Mouse (Mus musculus) intestine, embryonic 16.5 days (tissue): ENCODE data around the gene Mgat5. TPM values are rescaled to one million over a fixed set of nuclear protein-coding genes. Genes with fewer than 3 reads are reported as not detected.

Experiments used
- ATAC-seq: fragments of 200-750 bp; cut with Nextera tagmentation; 2 replicates; pipeline ENCODE4 v1.8.0; 2017; ENCODE audit warnings: moderate TSS enrichment, moderate library complexity
- H3K27ac ChIP-seq: fragments of 300-500 bp; sonication (generic); 2 replicates; pipeline ENCODE4 v1.5.1; 2014; ENCODE audit warnings: mild to moderate bottlenecking, low read length
- H3K27me3 ChIP-seq: fragments of 300-500 bp; sonication (generic); replicated peaks from 2 replicates; pipeline ENCODE4 v1.6.1; 2014; ENCODE audit warnings: low read length, control low read depth, mixed read lengths; ENCODE audit not compliant: control insufficient read depth, insufficient read depth
- H3K36me3 ChIP-seq: fragments of 300-500 bp; sonication (generic); 2 replicates; pipeline ENCODE4 v1.6.1; 2014; ENCODE audit warnings: low read length, control low read depth; ENCODE audit not compliant: control insufficient read depth, insufficient read depth
- H3K4me1 ChIP-seq: fragments of 300-500 bp; sonication (generic); 2 replicates; pipeline ENCODE4 v1.6.1; 2014; ENCODE audit warnings: low read length, control low read depth, mixed read lengths; ENCODE audit not compliant: control insufficient read depth, insufficient read depth
- H3K4me2 ChIP-seq: fragments of 300-500 bp; sonication (generic); 2 replicates; pipeline ENCODE4 v1.6.1; 2014; ENCODE audit warnings: low read depth, low read length, control low read depth
- H3K4me3 ChIP-seq: fragments of 300-500 bp; sonication (generic); 2 replicates; pipeline ENCODE4 v1.5.1; 2014; ENCODE audit warnings: mild to moderate bottlenecking, low read length
- H3K9ac ChIP-seq: fragments of 300-500 bp; sonication (generic); 2 replicates; pipeline ENCODE4 v1.6.1; 2014; ENCODE audit warnings: low read depth, low read length
- H3K9me3 ChIP-seq: fragments of 300-500 bp; sonication (generic); 2 replicates; pipeline ENCODE4 v1.6.1; 2016; ENCODE audit warnings: low read length, control low read depth; ENCODE audit not compliant: control insufficient read depth
- WGBS: fragments of 180-500 bp; shearing (Covaris S2); extraction: QIAGEN DNeasy Blood & Tissue Kit; methylation state at CpG from one replicate; pipeline ENCODE4 v1.1.7; 2014; 5-methylcytosine and 5-hydroxymethylcytosine counted together
- polyA plus RNA-seq: library from polyadenylated mRNA; unstranded; fragments of >200 nt; fragmentation: Nextera tagmentation; extraction: Ambion mirVana; gene quantifications from 2 replicates; pipeline ENCODE4 v1.2.1, GENCODE M21; 2015

Mgat5 gene
- polyA plus RNA-seq, 1 experiment from 2014 or later: 5.9 TPM

DNA sequence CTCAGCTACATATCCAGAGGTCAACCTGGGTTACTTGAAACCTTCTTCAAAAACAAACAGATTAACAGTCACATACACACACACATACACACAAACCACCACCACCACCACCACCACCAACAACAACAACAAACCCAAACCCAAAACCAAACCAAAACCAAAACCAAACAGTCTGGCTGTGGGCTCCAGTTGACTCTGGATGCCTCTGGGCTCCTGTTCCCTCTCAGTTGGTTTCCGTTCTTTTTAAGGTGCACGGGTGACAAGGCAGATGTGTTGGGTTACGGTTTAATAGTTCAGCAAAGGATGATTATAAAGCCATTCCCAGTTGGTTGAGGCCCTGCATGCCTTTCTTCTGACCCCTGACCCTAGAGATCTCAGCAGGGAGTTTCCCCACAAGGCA lies 8.6 kb downstream of the Mgat5 start:
- no peak overlapping the region for H3K4me3 ChIP-seq
- H3K4me2 ChIP-seq: peak overlapping the region; percentile 23; the same call in 1 of the 2 replicates
- no peak overlapping the region for H3K9ac ChIP-seq
- peaks cover 48% of the 10 kb centered on the region for H3K4me1 ChIP-seq
- 43% methylated on average over 3 of the region's 3 CpGs for WGBS
- H3K27ac ChIP-seq: peak overlapping the region; percentile 87
- H3K9me3 ChIP-seq: no peaks in the 10 kb centered on the region
- no peaks in the 10 kb centered on the region for H3K36me3 ChIP-seq
- ATAC-seq: peak; percentile 12; the same call in 1 of the 2 replicates
- H3K27me3 ChIP-seq: no peaks in the 10 kb centered on the region

DNA sequence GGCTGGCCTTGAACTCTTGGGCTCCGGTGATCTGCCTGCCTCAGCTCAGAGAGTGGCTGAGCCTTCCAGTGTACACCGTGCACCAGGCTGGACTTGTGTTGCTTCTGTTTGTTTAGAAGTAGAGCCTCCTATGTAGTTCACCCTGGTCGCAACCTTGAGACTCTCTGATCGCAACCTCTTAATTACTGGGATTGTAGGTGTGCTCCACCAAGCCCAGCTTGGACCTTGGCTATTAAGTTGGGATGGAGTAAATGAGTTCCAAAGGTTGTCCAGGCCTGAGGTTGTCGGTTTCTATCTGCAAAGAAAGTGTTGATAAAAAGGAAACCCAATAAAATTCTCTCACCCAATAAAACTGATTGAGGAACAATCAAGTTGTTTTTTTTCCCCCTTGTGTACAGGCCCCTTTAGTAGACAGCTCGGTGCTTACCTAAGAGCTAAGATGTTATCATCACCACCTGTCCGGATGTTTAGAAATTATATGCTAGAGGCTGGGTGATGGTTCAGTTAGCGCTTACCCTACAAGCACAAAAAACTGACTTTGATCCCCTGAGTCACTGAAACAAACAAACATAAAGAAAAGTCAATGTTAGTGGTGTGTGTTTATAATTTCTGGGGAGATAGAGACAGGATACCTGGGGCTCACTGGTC lies 9.9 kb downstream of the Mgat5 start:
- WGBS: 58% methylated on average over 8 of the region's 8 CpGs
- Histone ChIP-seq H3K4me2 (peak overlapping the region; percentile 28), H3K27ac (peak overlapping the region; percentile 87), H3K9ac (no peak overlapping the region), H3K9me3 (no peaks in the 10 kb centered on the region), H3K27me3 (no peaks in the 10 kb centered on the region), H3K4me1 (peaks cover 48% of the 10 kb centered on the region), H3K36me3 (no peaks in the 10 kb centered on the region), H3K4me3 (no peak overlapping the region)
- peak; percentile 87 for ATAC-seq

DNA sequence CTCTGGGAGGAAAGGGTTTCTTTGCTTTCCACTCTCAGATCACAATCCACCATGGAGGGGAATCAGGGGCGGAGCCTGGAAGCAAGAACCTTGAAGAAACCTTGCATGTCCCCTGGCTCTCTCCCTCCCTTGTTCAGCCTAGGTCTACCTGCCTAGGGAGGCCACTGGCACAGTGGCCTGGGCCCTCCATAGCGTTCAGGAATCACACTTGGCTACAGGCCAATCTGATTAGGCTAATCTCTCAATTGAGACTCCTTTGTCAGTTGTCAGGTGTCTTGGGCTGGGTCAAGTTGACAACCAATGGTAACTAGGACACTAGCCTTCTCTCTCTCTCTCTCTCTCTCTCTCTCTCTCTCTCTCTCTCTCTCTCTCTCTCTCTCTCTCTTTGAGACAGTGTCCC lies 12.2 kb downstream of the Mgat5 start:
- Histone ChIP-seq H3K36me3 (no peaks in the 10 kb centered on the region), H3K27me3 (no peaks in the 10 kb centered on the region), H3K4me3 (no peak overlapping the region), H3K4me2 (no peak overlapping the region), H3K4me1 (peaks cover 49% of the 10 kb centered on the region), H3K9me3 (no peaks in the 10 kb centered on the region), H3K9ac (no peak overlapping the region), H3K27ac (no peak overlapping the region; the same call in 1 of the 2 replicates)
- WGBS: 50% methylated on average over 2 of the region's 2 CpGs
- peak; percentile 55 for ATAC-seq

DNA sequence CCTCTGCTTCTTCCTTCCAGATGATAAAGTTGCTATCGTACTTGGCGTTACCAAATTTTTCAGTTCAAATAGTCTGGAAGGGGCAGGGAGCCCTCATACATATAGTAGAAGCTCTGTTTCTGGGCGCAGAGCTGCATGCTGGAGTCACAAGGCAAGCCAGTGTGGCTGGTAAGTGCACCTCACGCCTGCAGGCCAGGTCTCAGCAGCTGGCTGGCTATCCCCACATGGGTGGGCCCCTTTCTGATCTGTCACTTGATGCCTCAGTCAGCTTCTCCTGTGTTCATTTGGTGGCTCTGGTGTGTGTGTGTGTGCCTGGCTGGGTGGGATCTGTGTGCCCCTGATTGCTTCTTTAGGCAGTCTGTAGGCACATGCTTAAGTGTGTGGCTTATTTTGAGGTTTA lies 12.8 kb downstream of the Mgat5 start:
- Histone ChIP-seq H3K27ac (peak overlapping the region; percentile 49; the same call in 1 of the 2 replicates), H3K27me3 (no peaks in the 10 kb centered on the region), H3K4me3 (no peak overlapping the region), H3K4me2 (no peak overlapping the region), H3K36me3 (no peaks in the 10 kb centered on the region), H3K9ac (no peak overlapping the region), H3K4me1 (peaks cover 48% of the 10 kb centered on the region), H3K9me3 (no peaks in the 10 kb centered on the region)
- 66% methylated on average over 4 of the region's 4 CpGs for WGBS
- no peak for ATAC-seq

DNA sequence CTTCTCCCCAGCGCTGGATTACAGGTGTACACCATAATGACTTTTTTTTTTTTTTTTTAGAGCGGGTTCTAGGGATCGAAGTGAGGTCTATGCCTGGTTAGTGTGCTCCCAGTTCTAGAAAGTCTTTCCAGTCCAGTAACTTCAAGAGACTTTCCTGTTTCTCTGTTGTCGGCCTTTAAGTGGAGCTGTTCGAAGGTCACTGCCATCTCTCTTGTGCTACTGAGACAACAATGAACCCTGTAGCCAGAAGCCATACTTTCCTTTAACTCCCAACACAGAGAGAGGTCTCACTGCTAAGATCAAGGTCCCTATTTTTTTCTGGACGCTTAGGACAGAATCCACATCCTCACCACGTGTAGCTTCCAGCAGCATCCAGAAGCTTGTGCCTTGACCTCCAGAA lies 13.4 kb downstream of the Mgat5 start:
- H3K4me2 ChIP-seq: no peak overlapping the region
- no peaks in the 10 kb centered on the region for H3K27me3 ChIP-seq
- H3K36me3 ChIP-seq: no peaks in the 10 kb centered on the region
- no peak for ATAC-seq
- peaks cover 43% of the 10 kb centered on the region for H3K4me1 ChIP-seq
- 72% methylated on average over 7 of the region's 7 CpGs for WGBS
- peak overlapping the region; percentile 49; the same call in 1 of the 2 replicates for H3K27ac ChIP-seq
- no peak overlapping the region for H3K4me3 ChIP-seq
- H3K9me3 ChIP-seq: no peaks in the 10 kb centered on the region
- no peak overlapping the region for H3K9ac ChIP-seq

DNA sequence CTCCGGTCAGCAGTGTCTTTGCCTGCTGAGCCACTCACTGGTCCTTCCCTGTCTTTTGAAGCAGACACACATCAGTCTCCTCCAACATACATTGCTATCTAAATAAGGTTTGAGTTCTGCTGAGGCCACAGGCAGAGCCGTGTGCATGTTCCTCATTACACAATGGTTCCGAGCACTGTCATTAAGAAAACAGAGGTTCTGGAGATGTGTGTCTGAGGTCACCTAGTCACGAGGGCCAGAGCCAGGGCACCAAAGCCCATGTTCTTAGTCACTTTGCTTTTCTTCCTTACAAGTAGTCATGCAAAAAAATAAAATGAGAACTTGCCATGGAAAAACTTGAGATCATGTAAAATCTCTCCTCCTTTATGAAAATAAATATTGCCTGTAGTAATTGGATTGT lies 14.3 kb downstream of the Mgat5 start:
- Histone ChIP-seq H3K36me3 (no peaks in the 10 kb centered on the region), H3K4me2 (no peak overlapping the region), H3K27me3 (no peaks in the 10 kb centered on the region), H3K4me1 (peaks cover 34% of the 10 kb centered on the region), H3K27ac (no peak overlapping the region), H3K9ac (no peak overlapping the region), H3K4me3 (no peak overlapping the region), H3K9me3 (no peaks in the 10 kb centered on the region)
- ATAC-seq: no peak
- WGBS: 81% methylated on average over 4 of the region's 4 CpGs

DNA sequence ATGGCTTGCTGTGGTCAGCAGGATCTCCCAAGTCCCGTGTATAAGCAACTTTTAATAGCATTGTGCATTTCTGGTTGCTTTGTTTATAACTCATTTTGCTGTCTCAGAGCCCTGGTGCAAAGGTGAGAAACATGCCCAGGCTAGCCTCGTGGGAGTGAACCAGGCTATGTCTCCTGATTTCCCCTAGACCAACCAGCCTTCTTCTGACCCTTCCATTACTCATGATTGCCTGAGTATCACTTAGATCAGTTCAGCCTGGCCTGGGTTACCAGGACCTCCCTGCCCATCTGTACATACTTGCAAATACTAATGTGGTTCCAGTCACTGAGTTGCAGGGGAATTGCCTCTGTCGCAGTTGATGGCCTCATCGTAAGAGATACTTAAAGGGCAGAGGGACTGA lies 14.8 kb downstream of the Mgat5 start:
- no peak for ATAC-seq
- no peak overlapping the region for H3K4me2 ChIP-seq
- no peak overlapping the region for H3K27ac ChIP-seq
- WGBS: 74% methylated on average over 4 of the region's 4 CpGs
- H3K36me3 ChIP-seq: no peaks in the 10 kb centered on the region
- no peak overlapping the region for H3K4me3 ChIP-seq
- no peaks in the 10 kb centered on the region for H3K9me3 ChIP-seq
- H3K4me1 ChIP-seq: peaks cover 31% of the 10 kb centered on the region
- no peaks in the 10 kb centered on the region for H3K27me3 ChIP-seq
- H3K9ac ChIP-seq: no peak overlapping the region

DNA sequence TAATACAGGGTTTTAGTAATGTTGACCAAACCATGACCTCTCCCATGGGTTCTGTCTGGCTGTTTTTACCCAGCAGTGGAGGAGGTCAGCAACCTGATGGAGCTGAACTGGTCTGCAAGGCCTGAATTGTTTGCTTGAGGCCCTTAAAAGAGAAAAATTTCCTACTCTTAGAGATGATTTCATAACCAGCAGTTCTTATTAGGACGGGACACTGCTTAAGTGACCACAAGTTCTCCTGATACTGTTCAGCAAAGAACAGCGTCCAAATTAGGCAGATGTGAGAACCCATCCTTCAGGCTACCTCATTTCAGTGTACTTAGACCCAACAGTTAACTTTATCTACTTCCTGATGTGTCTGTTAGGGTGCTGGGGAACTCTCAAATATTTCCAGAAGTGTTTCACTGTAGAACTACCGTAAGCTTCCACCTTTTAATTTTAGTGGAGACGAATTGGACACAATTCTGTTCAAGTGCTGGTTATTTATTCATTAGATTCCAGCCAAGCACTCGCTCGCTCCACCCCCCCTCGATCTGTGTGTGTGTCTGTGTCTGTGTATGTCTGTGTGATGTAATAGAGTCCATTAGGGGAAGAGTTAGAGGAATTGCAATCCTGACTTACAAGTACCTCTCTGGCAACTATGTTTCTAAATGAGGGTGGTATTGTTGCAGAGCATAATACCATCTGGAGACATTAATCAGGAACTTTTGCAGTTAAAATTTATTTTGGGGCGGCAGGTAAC lies 17.4 kb downstream of the Mgat5 start:
- no peak overlapping the region for H3K4me2 ChIP-seq

DNA sequence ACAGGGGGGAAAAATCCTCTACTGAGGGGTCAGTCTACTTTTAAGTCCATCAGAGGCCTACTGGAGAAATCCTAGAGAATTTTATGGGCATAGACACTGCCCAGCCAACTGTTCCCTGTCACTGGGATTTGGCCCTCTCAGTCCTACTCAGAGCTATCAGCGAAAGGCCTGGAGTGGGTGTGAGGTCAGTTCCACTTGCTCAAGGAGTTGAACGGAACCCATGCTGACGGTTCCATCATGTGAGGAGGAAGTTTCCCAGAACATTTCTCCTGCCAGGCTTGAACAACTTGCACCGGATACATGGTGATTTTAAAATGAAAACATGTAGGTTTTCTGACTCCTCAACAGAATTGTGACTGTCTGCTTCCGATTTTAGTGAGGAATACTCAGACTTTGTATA lies 20.2 kb downstream of the Mgat5 start:
- Histone ChIP-seq H3K4me3 (no peak overlapping the region), H3K27me3 (no peaks in the 10 kb centered on the region), H3K36me3 (no peaks in the 10 kb centered on the region), H3K9ac (no peak overlapping the region), H3K9me3 (no peaks in the 10 kb centered on the region), H3K4me1 (peaks cover 8% of the 10 kb centered on the region; the same call in 1 of the 2 replicates), H3K4me2 (no peak overlapping the region), H3K27ac (no peak overlapping the region)
- WGBS: 88% methylated on average over 5 of the region's 5 CpGs
- ATAC-seq: no peak

More for the DNA sequence above, 17.4 kb downstream of the Mgat5 start:
- Histone ChIP-seq H3K27ac (no peak overlapping the region), H3K27me3 (no peaks in the 10 kb centered on the region), H3K9ac (no peak overlapping the region), H3K36me3 (no peaks in the 10 kb centered on the region), H3K4me1 (peaks cover 22% of the 10 kb centered on the region), H3K4me3 (no peak overlapping the region), H3K9me3 (no peaks in the 10 kb centered on the region)
- ATAC-seq: no peak
- 67% methylated on average over 8 of the region's 8 CpGs for WGBS
